Mouse (Mus musculus) forebrain, embryonic 12.5 days (tissue): Measurements from ENCODE around the gene Pus7l. TPM values are rescaled to one million over a fixed set of nuclear protein-coding genes. Genes with fewer than 3 reads are reported as not detected.

Source experiments
- ATAC-seq: fragments of 200-750 bp; cut with Nextera tagmentation; 2 replicates; pipeline ENCODE4 v1.8.0; 2017; ENCODE audit warnings: moderate TSS enrichment; ENCODE audit not compliant: low FRiP score
- H3K27ac ChIP-seq: fragments of 300-500 bp; sonication (generic); 2 replicates; pipeline ENCODE4 v1.5.1; 2016; ENCODE audit warnings: mild to moderate bottlenecking
- H3K27me3 ChIP-seq: fragments of 300-500 bp; sonication (generic); 2 replicates; pipeline ENCODE4 v1.6.1; 2016; ENCODE audit warnings: mild to moderate bottlenecking
- H3K36me3 ChIP-seq: fragments of 300-500 bp; sonication (generic); replicated peaks from 2 replicates; pipeline ENCODE4 v1.6.1; 2016; ENCODE audit warnings: mild to moderate bottlenecking
- H3K4me1 ChIP-seq: fragments of 300-500 bp; sonication (generic); 2 replicates; pipeline ENCODE4 v1.6.1; 2016
- H3K4me2 ChIP-seq: fragments of 300-500 bp; sonication (generic); 2 replicates; pipeline ENCODE4 v1.6.1; 2016; ENCODE audit warnings: mild to moderate bottlenecking, moderate library complexity
- H3K4me3 ChIP-seq: fragments of 300-500 bp; sonication (generic); replicated peaks from 2 replicates; pipeline ENCODE4 v1.5.1; 2016; ENCODE audit warnings: mild to moderate bottlenecking
- H3K9ac ChIP-seq: fragments of 300-500 bp; sonication (generic); 2 replicates; pipeline ENCODE4 v1.6.1; 2016; ENCODE audit warnings: mild to moderate bottlenecking
- H3K9me3 ChIP-seq: fragments of 300-500 bp; sonication (generic); 2 replicates; pipeline ENCODE4 v1.6.1; 2016
- WGBS: fragments of 180-500 bp; shearing (Covaris S2); methylation state at CpG from one replicate; pipeline ENCODE4 v1.1.7; 2016; 5-methylcytosine and 5-hydroxymethylcytosine counted together
- polyA plus RNA-seq: library from polyadenylated mRNA; unstranded; fragments of >200 nt; fragmentation: Nextera tagmentation; extraction: Ambion mirVana; gene quantifications from 2 replicates; pipeline ENCODE4 v1.2.1, GENCODE M21; 2016

Gene Pus7l
- polyA plus RNA-seq, 1 experiment from 2014 or later, result 7.8 TPM

DNA sequence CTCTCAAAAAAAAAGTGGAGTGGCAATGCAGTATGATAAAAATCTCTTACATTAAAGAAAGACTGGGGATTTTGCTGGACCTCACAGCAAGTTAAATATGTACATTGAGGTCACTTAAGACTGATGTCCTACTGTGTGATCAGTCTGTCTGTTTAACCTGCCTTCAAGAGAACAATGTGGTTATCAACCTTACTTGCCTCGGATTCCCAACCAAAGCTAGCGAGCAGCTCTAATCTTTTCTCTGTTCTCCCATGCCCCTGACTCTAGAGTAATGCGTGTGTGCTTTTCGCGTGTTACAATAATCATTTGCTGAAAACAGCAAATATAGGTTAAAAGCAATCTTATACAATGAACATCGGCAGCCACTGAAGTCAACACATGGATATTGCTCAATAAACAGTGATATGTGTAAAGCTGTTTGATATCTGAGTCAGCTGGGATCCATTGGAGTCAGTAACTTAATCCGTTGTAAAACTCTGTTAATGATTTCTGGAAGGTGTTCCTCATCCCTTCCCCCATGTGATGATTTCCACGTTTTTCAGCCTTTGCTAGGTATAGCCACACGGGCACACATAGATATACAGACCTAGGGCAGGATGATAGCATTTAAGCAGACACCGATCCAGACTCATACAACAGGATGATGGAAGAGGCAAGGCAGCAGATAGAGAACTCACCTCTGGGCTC is 25.3 kb upstream of the Pus7l start:
- H3K27ac ChIP-seq, result no peak overlapping the region
- no peaks in the 10 kb centered on the region for H3K27me3 ChIP-seq
- no peaks in the 10 kb centered on the region for H3K9me3 ChIP-seq
- H3K4me3 ChIP-seq, result no peak overlapping the region
- 91% methylated on average over 10 of the region's 10 CpGs for WGBS
- H3K4me1 ChIP-seq, result no peaks in the 10 kb centered on the region
- ATAC-seq, result no peak
- no peaks in the 10 kb centered on the region for H3K36me3 ChIP-seq
- no peak overlapping the region for H3K4me2 ChIP-seq
- no peak overlapping the region for H3K9ac ChIP-seq

DNA sequence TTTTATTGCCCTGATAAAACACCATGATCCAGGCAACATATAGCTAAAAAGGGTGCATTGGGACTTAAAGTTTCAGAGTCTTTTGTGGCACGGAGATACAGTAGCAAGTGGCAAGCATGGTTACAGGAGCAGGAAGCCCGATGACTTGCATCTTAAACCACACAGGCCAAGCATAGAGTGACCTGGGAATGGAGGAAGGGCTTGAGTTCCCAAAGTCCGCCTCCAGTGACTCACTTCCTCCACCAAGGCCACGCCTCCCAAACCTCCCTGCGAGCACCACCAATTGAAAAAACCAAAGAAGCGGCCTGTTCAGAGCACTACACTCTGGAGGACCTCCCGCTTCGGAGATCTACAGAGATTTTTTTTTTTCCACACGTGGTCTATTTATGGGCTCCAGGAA is 22.5 kb upstream of the Pus7l start:
- Histone ChIP-seq H3K4me3 (no peak overlapping the region), H3K9ac (no peak overlapping the region), H3K4me1 (no peaks in the 10 kb centered on the region), H3K27ac (no peak overlapping the region), H3K4me2 (no peak overlapping the region), H3K27me3 (no peaks in the 10 kb centered on the region), H3K36me3 (no peaks in the 10 kb centered on the region), H3K9me3 (no peaks in the 10 kb centered on the region)
- no peak for ATAC-seq
- WGBS, result 90% methylated on average over 9 of the region's 9 CpGs

DNA sequence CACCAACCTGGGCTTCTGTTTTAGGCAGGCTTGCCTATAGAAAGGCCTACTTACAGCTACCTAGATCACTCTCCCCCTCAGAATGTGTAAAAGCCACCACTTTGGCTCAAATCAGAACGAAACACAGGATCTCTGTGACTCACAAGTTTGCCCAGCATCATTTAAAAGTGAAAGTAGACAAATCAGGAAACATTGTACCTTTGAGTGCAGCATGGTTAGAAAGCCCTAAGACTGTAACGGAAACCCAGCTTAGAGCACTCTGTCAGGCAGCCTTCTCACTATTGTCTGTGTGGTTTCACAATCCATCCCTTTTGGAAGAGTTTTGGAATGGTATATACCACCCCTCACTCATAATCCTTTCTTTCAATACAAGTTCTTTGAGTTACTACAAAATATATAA is 21.6 kb upstream of the Pus7l start:
- H3K36me3 ChIP-seq, result no peaks in the 10 kb centered on the region
- no peak overlapping the region for H3K4me2 ChIP-seq
- H3K9me3 ChIP-seq, result no peaks in the 10 kb centered on the region
- no peaks in the 10 kb centered on the region for H3K4me1 ChIP-seq
- H3K4me3 ChIP-seq, result no peak overlapping the region
- no peak for ATAC-seq
- no peak overlapping the region for H3K27ac ChIP-seq
- no peaks in the 10 kb centered on the region for H3K27me3 ChIP-seq
- no peak overlapping the region for H3K9ac ChIP-seq
- 83% methylated on average over 2 of the region's 2 CpGs for WGBS

DNA sequence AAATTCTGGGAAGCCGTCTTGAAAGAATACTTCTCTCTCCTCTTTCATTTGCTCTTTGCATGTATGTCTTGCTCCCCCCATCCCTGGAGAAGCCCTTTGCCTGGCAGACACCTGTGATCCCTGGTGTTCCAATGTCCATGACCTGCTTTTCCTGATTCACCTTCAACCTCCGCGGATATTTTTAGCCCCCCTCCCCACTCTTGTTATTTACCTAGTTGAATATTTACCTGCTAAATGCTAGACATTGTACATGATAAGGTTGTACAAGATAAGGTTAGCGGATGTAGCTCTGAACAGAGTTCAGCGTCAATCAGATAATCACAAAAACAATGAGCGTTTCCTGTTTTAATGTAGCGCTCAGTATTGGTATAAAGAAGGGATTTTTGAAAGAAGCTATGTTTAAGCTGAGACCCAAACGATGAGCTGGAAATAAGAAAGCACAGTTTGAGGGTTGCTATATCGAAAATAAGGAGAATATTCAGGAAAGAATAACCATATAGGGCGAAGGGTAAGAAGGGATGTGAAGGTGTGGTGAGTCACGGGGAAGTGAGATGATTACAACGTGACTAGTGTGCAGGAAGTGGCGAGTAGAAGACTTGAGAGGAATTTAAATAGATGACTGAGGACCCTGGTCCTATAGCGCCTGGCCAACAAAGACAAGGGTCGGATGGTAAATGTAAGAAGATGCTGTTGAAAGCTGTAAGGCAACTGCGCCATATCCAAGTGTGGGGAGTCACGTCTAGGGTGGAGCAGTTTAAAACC is 15.7 kb upstream of the Pus7l start:
- no peak overlapping the region for H3K27ac ChIP-seq
- no peaks in the 10 kb centered on the region for H3K4me1 ChIP-seq
- H3K4me3 ChIP-seq, result no peak overlapping the region
- ATAC-seq, result no peak
- no peak overlapping the region for H3K9ac ChIP-seq
- no peak overlapping the region for H3K4me2 ChIP-seq
- WGBS, result 85% methylated on average over 17 of the region's 17 CpGs
- H3K9me3 ChIP-seq, result no peaks in the 10 kb centered on the region
- no peaks in the 10 kb centered on the region for H3K27me3 ChIP-seq
- no peaks in the 10 kb centered on the region for H3K36me3 ChIP-seq

DNA sequence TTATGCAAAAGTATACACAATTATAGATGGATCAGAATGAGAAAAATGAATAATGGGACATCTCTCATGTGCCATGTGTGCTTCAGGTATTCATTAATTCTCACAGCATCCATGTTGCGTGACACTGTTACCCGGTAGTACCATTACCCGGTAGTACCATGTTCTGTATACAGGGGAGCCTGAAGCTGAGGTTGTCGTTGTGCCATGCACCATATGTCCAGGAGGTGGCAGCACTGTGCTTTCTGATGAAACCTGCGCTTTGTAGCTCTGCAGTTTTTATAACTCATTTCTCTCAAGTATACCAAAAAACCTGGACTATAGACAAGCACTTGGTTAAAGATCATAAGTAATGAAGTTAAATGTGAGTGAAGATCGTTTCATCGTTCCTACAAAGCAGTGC is 14.1 kb upstream of the Pus7l start:
- no peaks in the 10 kb centered on the region for H3K36me3 ChIP-seq
- peak; percentile 68 for ATAC-seq
- H3K4me2 ChIP-seq, result no peak overlapping the region
- no peaks in the 10 kb centered on the region for H3K4me1 ChIP-seq
- H3K4me3 ChIP-seq, result no peak overlapping the region
- H3K27me3 ChIP-seq, result no peaks in the 10 kb centered on the region
- 26% methylated on average over 7 of the region's 7 CpGs for WGBS
- H3K9me3 ChIP-seq, result no peaks in the 10 kb centered on the region
- H3K27ac ChIP-seq, result no peak overlapping the region
- H3K9ac ChIP-seq, result no peak overlapping the region

DNA sequence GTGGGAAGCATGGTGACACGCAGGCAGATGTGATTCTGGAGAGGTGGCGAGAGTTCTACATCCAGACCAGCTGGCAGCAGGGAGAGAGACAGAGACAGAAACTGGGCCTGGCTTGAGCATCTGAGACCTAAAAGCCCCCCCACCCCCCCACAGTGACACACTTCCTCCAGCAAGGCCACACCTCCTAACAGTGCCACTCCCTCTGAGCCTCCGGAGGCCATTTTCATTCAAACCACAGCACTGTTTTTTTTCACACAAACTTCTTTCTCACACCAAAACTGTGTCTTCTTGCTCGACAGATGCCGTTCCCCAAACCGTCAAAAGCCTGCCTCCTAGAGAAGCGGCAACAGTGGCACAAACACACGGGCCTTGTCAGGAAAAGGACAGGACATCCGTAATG is 10.2 kb upstream of the Pus7l start:
- Histone ChIP-seq H3K9me3 (no peaks in the 10 kb centered on the region), H3K4me3 (no peak overlapping the region), H3K4me2 (no peak overlapping the region), H3K9ac (no peak overlapping the region), H3K36me3 (no peaks in the 10 kb centered on the region), H3K27ac (no peak overlapping the region), H3K4me1 (no peaks in the 10 kb centered on the region), H3K27me3 (no peaks in the 10 kb centered on the region)
- ATAC-seq, result no peak
- 91% methylated on average over 9 of the region's 9 CpGs for WGBS

DNA sequence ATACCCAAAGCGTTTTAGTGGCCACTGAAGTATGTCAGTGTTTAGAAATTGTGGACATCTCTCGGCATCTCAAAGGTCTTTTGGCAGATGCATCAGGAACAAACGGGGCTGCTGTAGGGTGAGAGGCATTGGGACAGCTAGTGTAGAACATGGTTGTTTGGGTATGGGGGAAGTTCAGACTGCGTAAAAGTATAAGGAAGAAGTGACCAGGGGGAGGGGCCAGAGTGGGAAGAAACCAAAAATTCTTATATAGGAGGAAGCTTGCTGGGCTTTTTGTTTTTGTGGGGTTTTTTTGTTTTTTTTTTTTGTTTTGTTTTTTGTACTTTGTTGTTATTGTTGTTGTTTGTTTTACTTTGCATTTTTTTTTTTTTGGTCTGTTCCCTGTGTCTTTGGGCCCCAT is 1.5 kb upstream of the Pus7l start:
- Histone ChIP-seq H3K4me1 (peaks cover 5% of the 10 kb centered on the region; the same call in 1 of the 2 replicates), H3K4me2 (no peak overlapping the region), H3K27ac (no peak overlapping the region), H3K4me3 (no peak overlapping the region), H3K36me3 (no peaks in the 10 kb centered on the region), H3K27me3 (no peaks in the 10 kb centered on the region), H3K9me3 (no peaks in the 10 kb centered on the region), H3K9ac (no peak overlapping the region)
- 85% methylated on average over 4 of the region's 4 CpGs for WGBS
- ATAC-seq, result no peak

DNA sequence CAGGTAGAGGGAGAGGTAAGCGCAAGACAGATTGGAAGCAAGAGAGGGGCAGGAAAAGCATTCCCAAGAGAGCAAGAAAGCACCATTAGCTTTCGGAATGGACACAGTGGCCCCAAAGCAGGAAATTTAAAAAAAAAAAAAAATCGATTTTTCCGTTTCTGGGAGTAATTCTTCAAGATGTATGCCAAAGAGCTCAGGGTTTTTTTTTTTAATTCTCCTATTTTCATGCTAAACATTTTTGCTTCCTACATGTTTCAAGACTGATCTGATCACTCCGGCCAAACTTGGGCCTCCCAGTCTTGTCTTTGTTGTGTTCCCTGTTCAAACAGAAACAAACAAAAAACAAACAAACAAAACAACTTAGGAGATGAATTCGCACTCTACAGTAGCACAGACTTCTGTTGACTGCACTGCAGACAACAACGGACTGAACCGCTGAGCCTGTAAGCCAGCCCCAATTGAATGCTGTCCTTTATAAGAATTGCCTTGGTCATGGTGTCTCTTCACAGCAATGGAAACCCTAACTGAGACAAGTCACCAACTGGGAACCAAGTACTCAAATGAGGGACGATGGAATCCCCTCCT is 797 bp upstream of the Pus7l start:
- no peak overlapping the region for H3K27ac ChIP-seq
- peaks cover 5% of the 10 kb centered on the region; the same call in 1 of the 2 replicates for H3K4me1 ChIP-seq
- peak overlapping the region; percentile 67 for H3K4me2 ChIP-seq
- H3K36me3 ChIP-seq, result no peaks in the 10 kb centered on the region
- ATAC-seq, result no peak
- 39% methylated on average over 9 of the region's 9 CpGs for WGBS
- H3K9ac ChIP-seq, result peak overlapping the region; percentile 60
- H3K27me3 ChIP-seq, result no peaks in the 10 kb centered on the region
- H3K9me3 ChIP-seq, result no peaks in the 10 kb centered on the region
- peak overlapping the region; percentile 56 for H3K4me3 ChIP-seq

DNA sequence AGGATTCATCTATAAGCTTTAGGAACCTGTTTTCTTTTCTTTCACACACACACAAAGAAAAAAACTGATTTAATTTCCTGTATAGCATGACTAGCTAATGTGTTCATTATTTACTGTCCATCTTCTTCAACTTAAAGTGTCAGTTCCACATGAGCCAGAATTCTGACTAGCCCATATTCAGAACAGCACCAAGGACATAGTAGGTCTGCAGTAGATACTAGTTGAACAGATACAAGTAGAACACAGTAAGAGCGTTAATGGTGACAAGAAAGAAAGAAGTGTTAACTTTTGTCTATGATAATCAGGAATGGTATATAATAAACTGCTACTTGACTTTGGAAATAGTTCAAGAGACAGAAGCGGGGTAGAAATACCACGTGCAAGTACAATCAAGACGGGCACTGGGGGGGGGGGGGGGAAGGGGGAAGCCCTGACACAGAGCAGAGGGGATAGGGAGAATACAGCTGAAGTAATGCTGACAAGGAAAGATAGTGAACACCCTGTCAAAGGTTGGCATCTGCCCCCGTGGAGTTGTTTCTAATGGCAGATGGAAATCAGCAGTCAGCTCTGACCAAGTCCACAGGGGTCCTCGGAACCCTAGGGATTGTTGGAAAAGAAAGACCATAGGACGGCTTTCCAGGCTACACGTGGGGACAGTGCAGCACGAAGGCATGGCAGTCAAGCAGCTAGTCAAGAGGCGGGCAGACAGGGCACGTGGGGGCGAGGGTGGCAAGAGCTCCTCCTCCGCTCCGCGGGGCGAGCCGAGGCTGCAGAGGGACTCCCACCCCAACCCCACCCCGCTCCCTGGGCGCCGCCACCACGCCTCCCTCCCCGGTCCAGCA is 559 bp downstream of the Pus7l start:
- Histone ChIP-seq H3K27me3 (no peaks in the 10 kb centered on the region), H3K9ac (peak overlapping the region; percentile 60), H3K36me3 (no peaks in the 10 kb centered on the region), H3K4me3 (peak overlapping the region; percentile 56), H3K4me1 (peaks cover 5% of the 10 kb centered on the region; the same call in 1 of the 2 replicates), H3K27ac (no peak overlapping the region), H3K4me2 (peak overlapping the region; percentile 67), H3K9me3 (no peaks in the 10 kb centered on the region)
- 12% methylated on average over 21 of the region's 22 CpGs for WGBS
- peak; percentile 89 for ATAC-seq

DNA sequence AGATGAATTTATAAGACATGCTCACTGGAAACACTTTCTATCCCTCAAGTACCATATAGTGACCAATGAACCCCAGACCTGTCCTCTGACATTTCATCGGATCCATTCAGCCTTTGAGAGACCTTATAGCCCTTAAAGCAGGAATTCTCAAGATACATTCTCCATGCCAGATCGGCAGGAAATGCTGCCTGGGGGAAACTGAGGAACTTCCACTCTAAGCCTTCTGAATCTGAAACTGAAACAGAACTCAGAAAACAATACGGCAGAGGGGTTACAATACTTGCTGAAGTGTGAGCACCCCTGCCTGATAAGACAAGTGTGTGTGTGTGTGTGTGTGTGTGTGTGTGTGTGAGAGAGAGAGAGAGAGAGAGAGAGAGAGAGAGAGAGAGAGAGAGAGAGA is 4.1 kb downstream of the Pus7l start:
- H3K9ac ChIP-seq, result no peak overlapping the region
- H3K27me3 ChIP-seq, result no peaks in the 10 kb centered on the region
- no peak overlapping the region for H3K27ac ChIP-seq
- peaks cover 5% of the 10 kb centered on the region; the same call in 1 of the 2 replicates for H3K4me1 ChIP-seq
- no peak overlapping the region for H3K4me2 ChIP-seq
- H3K9me3 ChIP-seq, result no peaks in the 10 kb centered on the region
- H3K4me3 ChIP-seq, result no peak overlapping the region
- ATAC-seq, result no peak
- 91% methylated on average over 3 of the region's 3 CpGs for WGBS
- H3K36me3 ChIP-seq, result no peaks in the 10 kb centered on the region

DNA sequence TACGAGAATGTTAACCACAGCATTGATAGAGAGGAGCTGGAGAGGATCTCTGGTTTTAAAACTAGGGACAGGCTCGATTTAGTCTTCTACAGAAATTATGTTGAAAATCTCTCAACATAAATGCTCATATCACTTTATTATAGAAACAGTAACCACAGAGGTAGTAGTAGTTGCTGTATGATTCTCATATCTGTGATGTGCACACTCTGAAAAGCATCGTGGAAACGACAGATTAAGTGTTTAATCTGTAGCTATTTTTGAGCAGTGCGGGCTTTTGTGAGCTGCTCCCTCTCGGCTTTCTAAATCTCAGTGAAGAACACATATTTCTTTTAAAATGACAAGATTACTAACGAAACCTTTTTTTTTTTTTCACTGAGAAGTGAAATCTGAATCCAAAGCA is 7.8 kb downstream of the Pus7l start:
- no peaks in the 10 kb centered on the region for H3K4me1 ChIP-seq
- H3K9ac ChIP-seq, result no peak overlapping the region
- no peaks in the 10 kb centered on the region for H3K27me3 ChIP-seq
- H3K9me3 ChIP-seq, result no peaks in the 10 kb centered on the region
- H3K36me3 ChIP-seq, result 0 out of 2 replicates have a peak, but pooled peaks cover 7% of the 10 kb centered on the region
- H3K4me3 ChIP-seq, result no peak overlapping the region
- no peak overlapping the region for H3K4me2 ChIP-seq
- H3K27ac ChIP-seq, result no peak overlapping the region
- 95% methylated on average over 7 of the region's 7 CpGs for WGBS
- no peak for ATAC-seq

DNA sequence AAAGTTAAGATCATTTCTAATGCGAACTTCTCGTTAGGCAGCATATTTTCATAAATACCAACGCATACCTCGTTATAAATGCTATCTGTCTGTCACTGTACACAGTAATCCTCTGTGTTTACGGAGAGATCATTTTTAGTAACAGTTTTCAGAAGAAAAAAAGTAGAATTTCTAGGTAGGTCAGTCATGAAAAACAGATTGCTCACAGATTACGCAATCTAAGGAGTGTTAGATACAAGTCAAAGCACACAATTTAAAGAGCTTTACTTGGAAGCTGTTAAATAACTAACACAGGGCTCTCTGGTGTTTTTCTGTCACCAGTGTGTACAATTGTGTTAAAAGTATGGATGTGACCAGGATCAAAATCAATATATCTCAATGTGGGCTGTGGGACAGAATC is 10.4 kb downstream of the Pus7l start:
- Histone ChIP-seq H3K9ac (no peak overlapping the region), H3K27ac (no peak overlapping the region), H3K36me3 (0 out of 2 replicates have a peak, but pooled peaks cover 7% of the 10 kb centered on the region), H3K27me3 (no peaks in the 10 kb centered on the region), H3K4me2 (no peak overlapping the region), H3K4me3 (no peak overlapping the region), H3K9me3 (no peaks in the 10 kb centered on the region), H3K4me1 (no peaks in the 10 kb centered on the region)
- WGBS, result 87% methylated on average over 6 of the region's 6 CpGs
- no peak for ATAC-seq
